Mouse (Mus musculus) heart, embryonic 15.5 days (tissue): ENCODE measurements around the gene Kctd6. TPM values are rescaled to one million over a fixed set of nuclear protein-coding genes. Genes with fewer than 3 reads are reported as not detected.

Experiments used
- ATAC-seq: fragments of 200-750 bp; cut with Nextera tagmentation; replicated peaks from 2 replicates; pipeline ENCODE4 v1.8.0; 2017; ENCODE audit warnings: low read depth, moderate TSS enrichment; ENCODE audit not compliant: insufficient number of reproducible peaks, insufficient read depth, low FRiP score
- H3K27ac ChIP-seq: fragments of 300-500 bp; sonication (generic); 2 replicates; pipeline ENCODE4 v1.5.1; 2015; ENCODE audit warnings: mild to moderate bottlenecking, inconsistent platforms
- H3K27me3 ChIP-seq: fragments of 300-500 bp; sonication (generic); 2 replicates; pipeline ENCODE4 v1.6.1; 2015; ENCODE audit warnings: inconsistent platforms
- H3K36me3 ChIP-seq: fragments of 300-500 bp; sonication (generic); 2 replicates; pipeline ENCODE4 v1.6.1; 2015; ENCODE audit warnings: mild to moderate bottlenecking, inconsistent platforms
- H3K4me1 ChIP-seq: fragments of 300-500 bp; sonication (generic); replicated peaks from 2 replicates; pipeline ENCODE4 v1.6.1; 2015; ENCODE audit warnings: inconsistent platforms
- H3K4me2 ChIP-seq: fragments of 300-500 bp; sonication (generic); 2 replicates; pipeline ENCODE4 v1.6.1; 2015; ENCODE audit warnings: inconsistent platforms, mild to moderate bottlenecking, moderate library complexity
- H3K4me3 ChIP-seq: fragments of 300-500 bp; sonication (generic); 2 replicates; pipeline ENCODE4 v1.5.1; 2015; ENCODE audit warnings: mild to moderate bottlenecking, inconsistent platforms
- H3K9ac ChIP-seq: fragments of 300-500 bp; sonication (generic); 2 replicates; pipeline ENCODE4 v1.6.1; 2015; ENCODE audit warnings: mild to moderate bottlenecking, inconsistent platforms
- H3K9me3 ChIP-seq: fragments of 300-500 bp; sonication (generic); replicated peaks from 2 replicates; pipeline ENCODE4 v1.6.1; 2016; ENCODE audit warnings: inconsistent platforms
- WGBS: fragments of 180-500 bp; shearing (Covaris S2); methylation state at CpG from one replicate; pipeline ENCODE4 v1.1.7; 2015; ENCODE audit warnings: mixed read lengths; 5-methylcytosine and 5-hydroxymethylcytosine counted together
- polyA plus RNA-seq: library from polyadenylated mRNA; unstranded; fragments of >200 nt; fragmentation: Nextera tagmentation; extraction: Ambion mirVana; gene quantifications from 2 replicates; pipeline ENCODE4 v1.2.1, GENCODE M21; 2015

Kctd6 gene
- polyA plus RNA-seq, 1 experiment from 2014 or later, result 12.5 TPM

DNA sequence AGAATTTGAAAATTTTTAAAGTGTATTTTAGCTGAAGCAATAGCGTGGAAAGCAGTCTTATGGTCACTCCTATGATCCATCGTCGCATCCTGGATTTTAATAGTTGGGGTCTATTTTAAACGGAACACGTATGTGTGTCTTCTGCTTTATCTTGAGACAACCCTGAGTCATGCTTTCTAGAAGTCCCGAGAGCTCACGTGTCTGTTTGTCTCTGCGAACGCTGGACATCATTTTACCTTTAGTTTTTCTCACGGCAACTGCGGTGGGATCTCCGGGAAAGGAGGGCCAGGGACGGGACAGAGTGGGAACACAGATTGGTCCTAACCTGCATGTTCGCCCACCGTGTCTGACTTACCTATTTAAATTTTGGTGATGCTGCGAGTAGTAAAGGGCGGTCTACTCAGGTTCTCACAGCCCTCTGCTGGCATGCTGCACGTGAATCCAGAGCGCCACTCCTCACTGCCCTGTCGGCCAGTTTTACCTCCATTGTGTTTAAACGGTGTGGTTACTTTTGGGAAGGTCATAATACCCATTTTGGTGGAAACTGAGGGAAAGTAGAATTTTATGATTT, 1.4 kb downstream of the Kctd6 start:
- Histone ChIP-seq H3K4me2 (peak overlapping the region; percentile 75), H3K9ac (peak overlapping the region; percentile 95)

DNA sequence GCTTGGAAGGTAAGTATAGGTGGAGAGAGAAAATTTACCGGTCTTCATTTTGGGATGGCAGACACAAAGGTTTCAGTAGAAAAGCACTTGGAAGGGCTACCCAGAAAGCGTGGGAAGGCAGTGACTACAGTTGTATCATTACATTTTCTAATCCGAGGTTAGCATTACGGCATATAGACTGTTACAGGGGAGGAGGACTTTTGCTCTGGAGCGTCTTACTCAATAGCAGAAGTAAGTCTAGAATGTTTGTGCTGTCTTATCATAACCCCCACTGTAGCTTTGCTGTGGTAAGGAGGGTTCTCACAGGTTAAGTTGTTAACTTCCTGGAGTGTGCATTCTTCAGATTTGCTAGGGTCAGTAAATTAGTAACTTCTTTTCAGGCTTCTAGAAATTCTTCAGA, 2.2 kb downstream of the Kctd6 start:
- H3K9me3 ChIP-seq, result no peaks in the 10 kb centered on the region
- H3K9ac ChIP-seq, result no peak overlapping the region
- peaks cover 25% of the 10 kb centered on the region for H3K4me1 ChIP-seq
- H3K36me3 ChIP-seq, result no peaks in the 10 kb centered on the region
- no peak overlapping the region for H3K27ac ChIP-seq
- WGBS, result 74% methylated on average over 5 of the region's 5 CpGs
- H3K4me2 ChIP-seq, result 0 out of 2 replicates have a peak overlapping the region, but pooled peaks have one; percentile 75
- 0 out of 2 replicates have a peak overlapping the region, but pooled peaks have one; percentile 61 for H3K4me3 ChIP-seq
- ATAC-seq, result no peak
- H3K27me3 ChIP-seq, result no peaks in the 10 kb centered on the region

More for the DNA sequence above, 1.4 kb downstream of the Kctd6 start:
- no peak for ATAC-seq
- WGBS, result 23% methylated on average over 21 of the region's 21 CpGs
- H3K4me3 ChIP-seq, result peak overlapping the region; percentile 61
- H3K36me3 ChIP-seq, result no peaks in the 10 kb centered on the region
- H3K27me3 ChIP-seq, result no peaks in the 10 kb centered on the region
- H3K9me3 ChIP-seq, result no peaks in the 10 kb centered on the region
- H3K4me1 ChIP-seq, result peaks cover 25% of the 10 kb centered on the region
- no peak overlapping the region for H3K27ac ChIP-seq

DNA sequence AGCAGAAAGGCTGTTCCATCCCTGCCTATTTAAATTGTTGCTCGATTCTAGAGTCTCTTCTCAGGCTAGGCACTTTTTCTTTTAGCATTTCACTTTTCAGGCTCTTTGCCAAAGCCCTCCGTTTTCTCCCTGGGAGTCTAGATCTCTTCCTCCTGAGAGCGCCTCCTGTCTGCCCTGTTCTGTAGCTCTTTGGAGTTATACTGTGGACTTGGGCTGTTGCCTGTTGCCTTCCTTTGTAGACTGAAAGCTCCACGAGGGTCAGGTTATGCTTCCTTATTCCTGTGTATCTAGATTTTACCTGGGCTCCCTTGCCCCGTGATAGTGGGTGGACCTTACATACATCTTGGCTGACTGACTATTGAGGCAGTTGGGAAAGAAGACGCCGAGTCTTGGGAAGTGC, 4.3 kb downstream of the Kctd6 start:
- Histone ChIP-seq H3K9me3 (no peaks in the 10 kb centered on the region), H3K4me3 (no peak overlapping the region), H3K36me3 (0 out of 2 replicates have a peak, but pooled peaks cover 3% of the 10 kb centered on the region), H3K4me2 (no peak overlapping the region), H3K27ac (no peak overlapping the region), H3K9ac (no peak overlapping the region), H3K4me1 (peaks cover 25% of the 10 kb centered on the region), H3K27me3 (no peaks in the 10 kb centered on the region)
- 64% methylated on average over 7 of the region's 7 CpGs for WGBS
- ATAC-seq, result no peak

DNA sequence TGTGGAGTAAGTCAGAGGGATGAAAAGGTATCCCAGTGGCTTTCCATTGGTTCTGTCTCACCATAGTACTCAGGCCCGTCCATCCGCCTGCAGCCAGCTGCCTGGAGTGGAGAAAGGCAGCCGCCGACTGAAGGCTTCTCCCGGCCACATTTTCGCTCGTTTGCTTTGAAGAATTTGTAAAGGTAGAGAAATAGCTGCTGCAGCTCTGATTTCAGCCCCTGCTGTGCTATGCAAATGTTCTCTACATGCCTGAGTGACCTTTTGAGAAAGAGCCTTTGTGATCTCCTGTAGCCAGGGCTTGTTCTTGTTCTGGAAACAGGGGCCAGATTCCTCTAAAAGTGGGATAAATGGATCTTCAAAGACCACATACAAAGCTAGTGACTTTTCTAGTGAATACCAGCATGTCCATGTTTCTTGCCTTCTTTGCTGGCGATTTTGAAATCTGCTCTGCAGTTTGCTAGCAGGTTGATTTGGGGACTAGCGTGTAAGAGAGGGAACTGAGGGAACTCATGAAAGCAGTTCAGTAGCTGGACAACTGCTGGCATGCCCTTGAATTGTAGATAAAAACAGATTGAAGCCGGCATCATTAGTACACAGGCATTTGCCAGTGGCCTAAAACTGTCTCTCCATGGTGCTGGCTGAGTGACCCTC, 4.9 kb downstream of the Kctd6 start:
- no peaks in the 10 kb centered on the region for H3K27me3 ChIP-seq
- 0 out of 2 replicates have a peak, but pooled peaks cover 3% of the 10 kb centered on the region for H3K36me3 ChIP-seq
- peak overlapping the region; percentile 40 for H3K27ac ChIP-seq
- WGBS, result 49% methylated on average over 10 of the region's 10 CpGs
- H3K4me2 ChIP-seq, result no peak overlapping the region
- H3K9ac ChIP-seq, result no peak overlapping the region; the same call in 1 of the 2 replicates
- ATAC-seq, result no peak
- H3K4me3 ChIP-seq, result no peak overlapping the region
- no peaks in the 10 kb centered on the region for H3K9me3 ChIP-seq
- H3K4me1 ChIP-seq, result peaks cover 25% of the 10 kb centered on the region

DNA sequence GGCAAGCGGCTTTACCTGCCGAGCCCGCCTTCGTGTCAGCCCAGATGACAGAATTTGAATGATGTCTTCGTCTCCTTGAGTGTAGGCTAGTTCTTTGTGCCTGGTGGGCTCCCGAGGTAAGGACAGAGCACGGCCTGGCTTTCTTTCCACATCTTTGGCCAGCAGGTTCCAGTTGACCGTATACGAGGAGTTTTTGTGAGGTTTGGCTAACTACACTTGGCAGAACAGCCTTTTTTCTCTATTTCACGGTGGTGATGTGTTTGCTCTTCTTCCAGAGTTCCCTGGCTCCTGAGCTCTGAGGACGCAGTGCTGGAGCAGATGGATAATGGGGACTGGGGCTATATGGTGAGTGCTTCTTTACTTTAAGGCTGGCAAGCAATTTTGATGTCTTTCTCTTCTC, 5.9 kb downstream of the Kctd6 start:
- Histone ChIP-seq H3K27me3 (no peaks in the 10 kb centered on the region), H3K9ac (no peak overlapping the region), H3K4me2 (no peak overlapping the region), H3K9me3 (no peaks in the 10 kb centered on the region), H3K4me1 (peaks cover 23% of the 10 kb centered on the region), H3K36me3 (0 out of 2 replicates have a peak, but pooled peaks cover 3% of the 10 kb centered on the region), H3K27ac (no peak overlapping the region), H3K4me3 (no peak overlapping the region)
- ATAC-seq, result no peak
- WGBS, result 85% methylated on average over 11 of the region's 11 CpGs

DNA sequence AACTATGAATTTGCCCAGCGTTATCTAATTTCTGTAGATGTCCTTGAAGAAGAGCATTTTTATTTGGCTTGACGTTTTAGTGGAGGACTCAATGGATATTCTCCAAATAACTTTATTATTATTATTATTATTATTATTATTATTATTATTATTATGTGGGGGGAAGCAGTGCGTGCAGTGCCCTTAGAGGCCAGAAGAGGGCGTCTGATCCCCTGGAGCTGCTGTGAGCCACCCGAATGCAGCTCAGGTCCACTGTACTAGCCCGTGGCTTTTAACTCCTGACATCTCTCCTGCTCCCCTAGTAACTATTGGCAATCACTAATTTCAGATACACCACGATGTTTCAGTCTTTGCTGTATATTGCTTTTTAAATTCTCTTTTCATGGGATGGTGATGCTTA, 6.4 kb downstream of the Kctd6 start:
- ATAC-seq, result no peak
- Histone ChIP-seq H3K4me1 (peaks cover 19% of the 10 kb centered on the region), H3K27ac (no peak overlapping the region), H3K9ac (no peak overlapping the region), H3K4me2 (no peak overlapping the region), H3K4me3 (no peak overlapping the region), H3K27me3 (no peaks in the 10 kb centered on the region), H3K9me3 (no peaks in the 10 kb centered on the region), H3K36me3 (0 out of 2 replicates have a peak, but pooled peaks cover 3% of the 10 kb centered on the region)
- WGBS, result 71% methylated on average over 7 of the region's 7 CpGs

DNA sequence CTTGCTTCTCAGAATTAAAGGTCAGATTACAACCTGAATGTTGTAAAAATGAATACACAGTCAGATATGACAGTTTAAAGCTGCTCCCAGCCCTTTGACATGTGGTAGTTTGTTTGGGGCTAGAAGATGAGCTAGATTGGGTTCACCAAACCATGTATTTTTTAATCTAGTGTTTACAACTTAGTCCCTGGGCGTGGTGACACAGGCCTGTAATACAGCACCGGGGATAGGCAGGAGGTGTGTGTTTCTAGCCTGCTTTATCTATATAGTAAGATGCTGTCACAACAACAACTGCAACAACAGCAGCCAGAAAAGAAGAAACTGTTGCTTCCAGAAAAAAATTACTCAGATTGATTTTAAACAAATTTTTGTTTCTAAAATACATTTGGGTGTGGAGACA, 7.0 kb downstream of the Kctd6 start:
- WGBS, result 84% methylated on average over 2 of the region's 2 CpGs
- no peak for ATAC-seq

DNA sequence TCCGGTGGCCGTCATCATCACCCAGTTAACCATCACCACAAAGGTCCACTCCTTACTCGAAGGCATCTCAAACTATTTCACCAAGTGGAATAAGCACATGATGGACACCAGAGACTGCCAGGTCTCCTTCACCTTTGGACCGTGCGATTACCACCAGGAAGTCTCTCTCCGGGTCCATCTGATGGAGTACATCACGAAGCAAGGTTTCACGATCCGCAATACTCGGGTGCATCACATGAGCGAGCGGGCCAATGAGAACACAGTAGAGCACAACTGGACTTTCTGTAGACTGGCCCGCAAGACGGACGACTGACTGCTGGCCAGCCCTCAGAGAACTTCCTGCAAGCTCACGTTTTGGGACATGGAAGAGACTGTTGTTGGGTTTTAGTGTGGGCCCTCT, 8.6 kb downstream of the Kctd6 start:
- Histone ChIP-seq H3K36me3 (0 out of 2 replicates have a peak, but pooled peaks cover 3% of the 10 kb centered on the region), H3K27ac (no peak overlapping the region), H3K4me1 (peaks cover 11% of the 10 kb centered on the region), H3K27me3 (no peaks in the 10 kb centered on the region), H3K4me3 (no peak overlapping the region), H3K4me2 (no peak overlapping the region), H3K9me3 (no peaks in the 10 kb centered on the region), H3K9ac (no peak overlapping the region)
- WGBS, result 89% methylated on average over 16 of the region's 16 CpGs
- no peak for ATAC-seq

More for the DNA sequence above, 7.0 kb downstream of the Kctd6 start:
- peaks cover 14% of the 10 kb centered on the region for H3K4me1 ChIP-seq
- 0 out of 2 replicates have a peak, but pooled peaks cover 3% of the 10 kb centered on the region for H3K36me3 ChIP-seq
- H3K9ac ChIP-seq, result no peak overlapping the region
- no peak overlapping the region for H3K4me3 ChIP-seq
- H3K4me2 ChIP-seq, result no peak overlapping the region
- H3K9me3 ChIP-seq, result no peaks in the 10 kb centered on the region
- no peaks in the 10 kb centered on the region for H3K27me3 ChIP-seq
- no peak overlapping the region for H3K27ac ChIP-seq

DNA sequence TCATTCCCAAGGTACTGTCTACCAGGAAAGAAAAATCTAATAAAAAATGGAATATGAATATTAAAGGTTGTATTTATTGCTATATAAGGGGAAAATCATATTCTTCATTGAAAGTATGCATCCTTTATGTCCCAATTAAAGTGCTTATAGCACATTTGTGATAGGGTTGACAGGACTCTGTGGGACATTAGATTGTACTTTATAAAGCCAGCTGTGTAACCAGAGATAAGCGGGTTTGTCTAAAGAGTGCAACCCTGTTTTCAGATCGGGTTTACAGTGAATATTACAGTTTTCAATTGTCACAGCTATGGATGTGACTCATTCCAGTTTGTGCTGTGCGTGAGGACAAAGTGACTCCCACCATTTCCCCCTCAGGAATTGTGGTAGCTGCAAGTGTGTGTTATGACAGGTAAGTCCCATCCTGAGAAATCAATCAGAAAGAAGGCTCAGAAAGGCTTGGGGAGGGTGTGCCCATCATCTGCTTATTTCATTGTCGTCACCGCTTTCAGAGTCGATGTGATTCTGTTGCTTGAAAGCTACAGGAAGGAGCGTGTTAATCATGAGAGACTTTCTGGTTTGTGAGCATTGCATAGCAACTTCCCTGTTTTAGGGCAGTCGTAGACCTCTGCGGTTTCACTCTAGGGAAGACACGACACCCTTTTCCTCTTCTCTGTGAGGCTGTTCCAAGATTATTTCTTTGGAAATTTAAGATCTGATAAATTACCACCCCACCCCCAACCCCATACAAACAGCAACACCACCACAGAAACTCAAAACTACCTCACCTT, 9.8 kb downstream of the Kctd6 start:
- Histone ChIP-seq H3K27me3 (no peaks in the 10 kb centered on the region), H3K9ac (no peak overlapping the region), H3K4me1 (peaks cover 8% of the 10 kb centered on the region), H3K9me3 (no peaks in the 10 kb centered on the region), H3K4me3 (no peak overlapping the region), H3K36me3 (0 out of 2 replicates have a peak, but pooled peaks cover 3% of the 10 kb centered on the region), H3K27ac (no peak overlapping the region), H3K4me2 (no peak overlapping the region)
- ATAC-seq, result no peak
- whole genome bisulfite sequencing, result 81% methylated on average over 10 of the region's 10 CpGs

DNA sequence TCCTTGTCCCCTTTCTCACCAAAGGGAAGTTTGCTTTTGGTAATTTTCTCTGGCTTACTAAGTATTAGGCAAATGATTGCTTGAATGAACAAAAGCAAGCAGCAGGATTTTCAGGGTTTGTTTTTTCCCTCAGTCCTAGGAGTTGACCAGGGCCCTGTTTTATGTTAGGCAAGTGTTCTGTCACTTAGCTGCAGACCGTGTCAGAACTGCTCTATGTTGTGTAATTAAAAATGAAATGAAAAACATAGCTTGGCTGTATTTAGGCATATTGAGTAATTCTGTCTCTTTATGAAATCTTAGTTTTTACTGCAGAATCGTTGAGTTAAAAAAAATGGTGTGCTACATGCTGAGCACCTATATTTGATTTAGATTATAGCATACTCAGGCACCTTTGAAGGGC, 10.9 kb downstream of the Kctd6 start:
- Histone ChIP-seq H3K4me3 (no peak overlapping the region), H3K9me3 (no peaks in the 10 kb centered on the region), H3K27me3 (no peaks in the 10 kb centered on the region), H3K4me2 (no peak overlapping the region), H3K4me1 (peaks cover 2% of the 10 kb centered on the region), H3K9ac (no peak overlapping the region), H3K36me3 (0 out of 2 replicates have a peak, but pooled peaks cover 3% of the 10 kb centered on the region), H3K27ac (no peak overlapping the region)
- WGBS, result 73% methylated on average over 2 of the region's 2 CpGs
- ATAC-seq, result no peak

DNA sequence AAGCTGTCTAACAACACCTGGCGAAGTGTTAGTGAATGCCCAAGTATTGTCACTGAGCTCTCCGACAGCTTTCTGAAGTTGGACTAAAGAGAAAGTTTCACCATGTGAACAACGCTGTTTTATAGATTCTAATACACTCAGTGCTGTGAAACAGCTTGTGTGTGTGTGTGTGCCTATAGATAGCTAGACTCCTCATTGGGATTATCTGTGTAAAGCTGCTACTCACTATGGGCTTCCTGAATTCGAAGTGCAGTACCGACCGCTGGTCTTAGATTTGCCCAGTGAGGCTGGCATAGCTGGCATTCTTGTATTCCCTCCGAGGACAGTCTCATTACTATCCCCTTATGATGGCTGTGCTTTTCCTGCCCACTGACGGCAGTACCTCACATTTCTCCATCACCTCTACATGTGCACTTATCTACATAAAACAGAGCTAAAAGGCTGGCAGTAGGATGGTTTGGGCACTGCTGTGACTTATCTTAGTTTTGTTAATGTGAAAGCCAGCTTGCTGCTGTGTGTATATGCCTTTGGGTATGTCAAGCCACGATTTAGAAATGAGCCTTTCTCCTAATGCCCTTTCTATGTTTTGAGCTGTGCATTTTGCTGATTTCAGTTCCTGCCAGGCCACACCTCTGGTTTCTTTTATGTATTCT, 15.6 kb downstream of the Kctd6 start:
- Histone ChIP-seq H3K36me3 (no peaks in the 10 kb centered on the region), H3K4me1 (peaks cover 4% of the 10 kb centered on the region), H3K27me3 (no peaks in the 10 kb centered on the region), H3K9ac (no peak overlapping the region), H3K9me3 (no peaks in the 10 kb centered on the region), H3K4me2 (no peak overlapping the region), H3K27ac (no peak overlapping the region), H3K4me3 (no peak overlapping the region)
- 64% methylated on average over 9 of the region's 9 CpGs for WGBS
- ATAC-seq, result no peak
